Mouse (Mus musculus): Measurements from ENCODE around the gene Hivep3. TPM values are rescaled to one million over a fixed set of nuclear protein-coding genes. Genes with fewer than 3 reads are reported as not detected.

The Hivep3 gene
- polyA plus RNA-seq, 3 experiments from 2014 or later: 9.1 to 39.1 (median 33.5) TPM

DNA sequence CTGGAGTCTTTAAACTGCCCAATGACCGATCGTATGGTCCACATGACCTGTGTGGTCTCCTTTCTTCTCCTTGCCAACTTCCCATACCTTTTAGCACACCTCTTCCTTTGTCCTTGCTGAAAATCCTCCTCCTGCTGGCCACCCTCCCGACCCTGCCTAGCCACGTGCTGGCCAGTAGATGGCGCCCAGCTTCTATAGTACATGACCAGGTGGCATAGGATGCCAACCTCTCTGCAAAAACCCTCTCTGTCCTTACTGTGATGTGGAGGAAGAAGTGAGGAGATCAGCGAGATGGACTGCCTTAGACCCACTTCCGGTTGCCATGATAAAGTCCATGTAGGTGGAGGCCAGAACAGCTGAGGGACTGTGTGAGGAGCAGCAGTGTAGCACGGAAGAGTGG, 386.7 kb downstream of the Hivep3 start:
- ATAC-seq: peak; percentile 41

DNA sequence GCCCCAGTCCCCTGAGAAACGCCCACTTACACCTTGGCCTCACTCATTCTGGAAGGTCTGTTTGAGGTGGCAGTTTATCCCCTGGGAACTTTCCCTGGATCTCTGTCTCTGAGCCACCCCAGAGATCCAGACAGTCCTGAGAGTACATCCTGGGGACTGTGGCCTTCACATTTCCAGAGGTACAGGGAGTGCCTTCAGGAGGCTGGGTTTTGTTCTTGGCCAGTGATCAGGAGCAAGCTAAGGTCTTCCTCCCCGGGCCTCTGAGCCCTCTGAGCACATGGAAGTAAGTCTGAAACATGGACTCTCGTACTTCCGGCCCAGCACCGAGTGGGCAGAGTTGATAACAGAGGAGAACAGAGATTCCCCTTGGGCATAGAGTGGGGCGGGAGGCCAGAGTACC, 391.1 kb downstream of the Hivep3 start:
- no peak for ATAC-seq

DNA sequence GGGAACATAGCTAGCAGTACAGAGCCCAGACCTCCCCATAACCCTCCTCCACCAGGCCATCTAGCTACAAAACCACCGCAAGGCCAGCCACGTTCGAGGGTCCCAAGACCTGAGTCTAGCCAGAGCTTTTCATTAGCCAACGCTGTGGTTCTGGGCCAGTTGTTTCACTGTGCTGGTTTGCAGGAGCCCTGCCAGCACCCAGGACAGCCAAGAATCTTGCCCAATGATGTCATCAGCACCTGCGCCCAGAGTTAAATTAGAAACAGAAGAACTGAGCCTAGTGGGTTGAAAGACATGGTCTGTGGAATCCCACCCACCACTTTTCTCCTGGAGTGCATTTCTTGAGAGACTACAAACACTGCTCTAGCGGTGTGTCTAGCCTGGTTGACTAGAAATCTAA, 392.5 kb downstream of the Hivep3 start:
- ATAC-seq: no peak

DNA sequence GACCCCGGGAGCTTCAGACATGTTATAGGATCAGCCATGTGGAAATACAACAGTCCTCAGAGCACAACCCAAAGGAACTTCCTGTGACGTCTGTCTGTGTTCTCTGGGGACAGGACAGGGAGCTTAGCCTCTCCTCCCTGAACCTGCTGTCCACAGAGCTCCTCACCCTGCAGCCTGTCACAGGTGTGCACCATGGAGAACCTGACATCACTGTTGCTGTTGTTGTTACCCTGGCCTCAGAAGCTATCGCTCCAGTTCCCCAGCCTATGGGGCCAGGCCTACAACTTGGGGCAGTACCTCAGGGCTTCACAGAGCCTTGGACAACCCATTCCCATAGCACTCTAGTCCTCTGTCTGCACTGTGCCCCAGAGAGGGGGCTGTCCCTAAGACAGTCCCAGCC, 393.7 kb downstream of the Hivep3 start:
- ATAC-seq: no peak

DNA sequence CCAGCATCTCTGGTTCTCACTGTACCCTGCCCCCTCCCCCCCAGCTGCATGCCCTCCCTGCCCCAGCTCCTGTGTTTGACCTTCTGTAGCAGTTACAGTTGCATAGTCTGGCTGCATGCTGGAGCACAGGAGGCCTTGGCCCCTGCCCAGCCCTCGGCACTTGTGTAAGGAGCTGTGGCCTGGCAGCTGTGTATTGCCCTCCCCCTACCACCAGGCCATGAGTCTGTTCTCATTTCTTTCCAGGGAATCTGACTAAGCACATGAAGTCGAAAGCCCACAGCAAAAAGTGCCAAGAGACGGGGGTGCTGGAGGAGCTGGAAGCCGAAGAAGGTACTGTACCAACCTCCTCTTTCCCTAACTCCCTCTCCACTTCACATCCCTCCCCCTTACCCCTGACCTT, 394.4 kb downstream of the Hivep3 start:
- ATAC-seq: no peak

DNA sequence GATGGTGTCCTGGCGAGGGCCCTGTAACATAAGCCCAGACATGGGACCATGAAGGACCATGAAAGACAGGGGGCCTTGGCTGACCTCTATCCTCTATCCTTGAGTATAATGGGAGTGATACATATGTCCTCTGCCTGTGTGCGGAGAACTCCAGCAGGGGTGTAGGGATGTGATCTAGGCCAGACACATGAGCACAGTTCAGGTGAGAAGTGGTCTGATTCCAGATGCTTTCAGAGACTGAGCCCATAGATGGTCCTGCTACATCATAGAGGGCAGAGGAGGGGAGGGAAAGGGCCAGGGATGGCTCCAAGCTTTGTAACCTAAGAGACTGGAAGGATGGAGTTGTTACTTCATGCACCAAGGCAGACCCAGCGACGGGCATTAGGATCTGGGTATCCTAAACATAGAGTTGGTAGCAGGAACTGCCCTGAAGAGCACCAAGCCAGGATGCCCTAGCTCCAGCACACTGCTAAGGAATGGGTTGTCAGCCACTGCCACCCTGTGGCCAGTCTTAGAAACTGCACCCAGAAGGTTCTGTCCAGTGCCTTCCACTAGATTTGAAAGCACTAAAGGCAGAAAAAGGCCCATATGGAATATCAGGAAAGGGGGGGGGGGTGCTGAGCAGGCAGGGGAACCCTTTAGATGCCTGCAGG, 395.8 kb downstream of the Hivep3 start:
- peak; percentile 82 for ATAC-seq

DNA sequence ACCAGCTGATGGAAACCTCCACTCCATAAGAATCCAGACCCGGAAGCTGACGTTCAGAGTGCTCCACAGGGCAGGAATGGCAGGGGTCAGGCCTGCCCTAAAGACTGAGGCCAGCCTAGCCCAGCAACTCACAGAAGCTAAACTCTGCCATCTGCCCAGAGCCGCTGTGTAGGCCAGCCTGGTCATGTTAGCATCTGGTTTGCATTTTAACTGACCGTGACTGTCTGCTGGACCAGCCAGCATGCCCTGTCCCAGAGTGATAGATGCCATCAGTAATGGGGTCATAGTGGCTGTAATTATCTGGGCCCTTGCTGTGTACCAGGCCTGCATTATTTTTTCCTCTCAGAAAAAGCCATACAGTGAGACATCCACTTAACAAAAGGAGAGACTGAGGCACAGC, 397.3 kb downstream of the Hivep3 start:
- no peak for ATAC-seq

DNA sequence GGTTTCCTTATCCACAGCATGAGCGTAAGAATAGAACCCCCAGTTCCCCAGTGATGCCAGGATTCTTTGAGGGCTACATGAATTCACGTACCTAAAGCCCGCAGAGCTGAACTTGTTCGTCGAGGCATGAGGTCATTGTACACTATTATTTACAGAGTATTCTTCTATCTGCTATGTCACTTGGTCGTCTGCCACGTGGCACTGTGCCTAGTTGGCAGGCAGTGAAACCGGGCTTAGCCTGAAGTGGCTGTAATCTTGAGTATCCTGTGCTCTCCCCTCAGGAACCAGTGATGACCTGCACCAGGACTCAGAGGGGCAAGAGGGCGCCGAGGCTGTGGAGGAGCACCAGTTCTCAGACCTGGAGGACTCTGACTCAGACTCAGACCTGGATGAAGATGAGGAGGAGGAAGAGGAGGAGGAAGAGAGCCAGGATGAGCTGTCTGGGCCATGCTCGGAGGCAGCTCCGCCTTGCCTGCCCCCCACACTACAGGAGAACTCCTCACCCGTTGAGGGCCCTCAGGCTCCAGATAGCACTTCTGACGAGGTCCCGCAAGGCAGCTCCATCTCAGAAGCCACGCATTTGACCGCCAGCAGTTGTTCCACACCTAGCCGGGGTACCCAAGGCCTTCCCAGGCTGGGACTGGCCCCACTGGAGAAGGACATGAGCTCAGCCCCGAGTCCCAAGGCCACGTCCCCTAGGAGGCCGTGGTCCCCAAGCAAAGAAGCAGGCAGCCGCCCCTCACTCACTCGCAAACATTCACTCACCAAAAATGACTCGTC, 398.0 kb downstream of the Hivep3 start:
- no peak for ATAC-seq

DNA sequence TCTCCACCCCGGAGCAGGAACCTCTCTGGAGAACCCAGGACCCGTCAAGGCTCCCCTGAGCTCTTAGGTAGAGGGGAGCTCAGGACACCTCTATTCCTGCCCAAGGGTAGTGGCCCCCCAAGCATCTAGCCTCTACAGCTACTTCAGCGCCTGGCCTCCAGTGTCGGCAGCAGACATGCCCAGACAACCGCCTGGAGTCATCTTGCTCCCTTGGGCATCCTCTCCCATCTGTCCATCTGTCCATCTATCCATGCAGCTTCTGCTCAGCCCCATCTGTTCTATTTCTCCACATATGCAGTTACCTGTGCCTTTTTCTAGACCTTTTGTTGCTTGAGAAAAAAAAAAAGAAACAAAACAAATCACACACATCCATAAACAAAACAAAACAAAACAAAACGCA, 400.6 kb downstream of the Hivep3 start:
- ATAC-seq: no peak

DNA sequence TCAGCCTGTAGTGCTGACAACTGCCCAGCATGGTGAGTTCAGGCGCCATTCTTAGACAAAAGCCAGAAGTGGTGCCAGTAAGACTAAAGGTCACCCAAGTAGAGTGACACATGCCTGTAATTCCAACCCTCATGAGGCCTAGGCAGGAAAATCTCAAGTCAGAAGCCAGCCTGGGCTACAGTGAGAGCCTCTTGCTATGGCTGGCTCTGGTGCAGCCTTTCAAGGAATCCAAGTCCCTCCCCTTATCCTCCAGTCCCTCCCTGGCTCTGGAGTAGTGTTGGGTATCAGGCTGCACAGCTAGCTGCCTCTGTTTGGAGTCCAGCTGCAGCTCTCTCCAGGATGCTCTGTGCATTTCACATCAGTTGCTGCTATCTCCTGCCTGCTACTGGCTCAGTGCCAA, 408.2 kb downstream of the Hivep3 start:
- ATAC-seq: no peak

DNA sequence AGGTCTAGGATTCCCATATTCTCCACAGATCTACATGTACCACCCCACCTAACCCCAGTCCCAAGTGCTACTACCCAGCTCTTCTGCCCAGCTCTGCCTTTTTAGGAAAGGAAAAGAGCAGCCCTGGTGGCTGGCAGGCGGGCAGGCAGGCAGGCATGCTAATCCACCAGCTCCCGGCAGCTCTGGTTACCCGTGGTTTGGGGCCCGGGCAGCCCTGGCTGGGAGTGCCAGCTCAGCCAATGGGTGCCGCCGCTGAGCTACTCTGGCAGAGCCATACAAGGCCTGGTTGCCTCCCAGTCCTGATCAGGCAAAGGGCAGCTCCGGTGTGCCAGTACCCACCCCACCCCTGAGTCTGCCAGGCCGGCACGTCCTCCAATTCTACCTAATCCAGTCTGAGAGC, 409.3 kb downstream of the Hivep3 start:
- ATAC-seq: no peak

DNA sequence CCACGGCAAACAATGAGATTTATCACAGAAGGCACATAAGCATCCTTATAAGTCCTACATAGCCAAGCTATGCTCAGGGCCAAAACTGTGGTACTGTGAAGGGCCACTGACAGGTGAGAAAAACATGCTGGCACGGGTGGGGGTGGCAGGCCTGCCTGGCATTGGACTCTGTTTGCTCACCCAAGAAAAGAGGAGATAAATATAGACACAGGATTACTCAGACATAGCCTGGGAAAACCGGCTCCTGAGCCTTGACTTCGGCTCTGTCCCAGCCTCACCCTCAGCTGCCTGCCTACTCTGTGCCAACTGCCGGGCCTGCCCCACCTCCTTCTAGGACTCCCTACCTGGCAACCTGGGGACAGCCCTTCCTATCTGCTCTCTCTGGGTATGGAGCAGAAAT, 410.8 kb downstream of the Hivep3 start:
- no peak for ATAC-seq

DNA sequence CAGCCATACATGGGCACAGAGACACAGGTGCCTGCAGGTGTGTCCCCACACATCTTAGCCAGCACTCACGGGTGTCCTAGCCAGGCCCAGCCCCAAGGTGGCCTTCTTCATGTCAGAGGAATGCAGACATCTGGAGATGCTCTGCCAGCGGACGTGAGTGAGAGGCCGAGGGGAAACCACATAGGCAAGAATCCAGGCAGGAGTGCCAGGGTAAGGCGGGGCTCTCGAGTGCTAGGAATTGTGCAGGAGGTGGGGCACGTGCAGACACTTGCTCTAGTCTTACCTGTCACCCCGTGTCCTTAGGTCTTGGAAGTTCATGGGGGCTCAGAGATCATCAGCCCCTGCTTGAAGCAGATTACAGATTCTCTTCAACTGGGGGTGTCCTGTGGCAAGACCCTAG, 412.3 kb downstream of the Hivep3 start:
- no peak for ATAC-seq

DNA sequence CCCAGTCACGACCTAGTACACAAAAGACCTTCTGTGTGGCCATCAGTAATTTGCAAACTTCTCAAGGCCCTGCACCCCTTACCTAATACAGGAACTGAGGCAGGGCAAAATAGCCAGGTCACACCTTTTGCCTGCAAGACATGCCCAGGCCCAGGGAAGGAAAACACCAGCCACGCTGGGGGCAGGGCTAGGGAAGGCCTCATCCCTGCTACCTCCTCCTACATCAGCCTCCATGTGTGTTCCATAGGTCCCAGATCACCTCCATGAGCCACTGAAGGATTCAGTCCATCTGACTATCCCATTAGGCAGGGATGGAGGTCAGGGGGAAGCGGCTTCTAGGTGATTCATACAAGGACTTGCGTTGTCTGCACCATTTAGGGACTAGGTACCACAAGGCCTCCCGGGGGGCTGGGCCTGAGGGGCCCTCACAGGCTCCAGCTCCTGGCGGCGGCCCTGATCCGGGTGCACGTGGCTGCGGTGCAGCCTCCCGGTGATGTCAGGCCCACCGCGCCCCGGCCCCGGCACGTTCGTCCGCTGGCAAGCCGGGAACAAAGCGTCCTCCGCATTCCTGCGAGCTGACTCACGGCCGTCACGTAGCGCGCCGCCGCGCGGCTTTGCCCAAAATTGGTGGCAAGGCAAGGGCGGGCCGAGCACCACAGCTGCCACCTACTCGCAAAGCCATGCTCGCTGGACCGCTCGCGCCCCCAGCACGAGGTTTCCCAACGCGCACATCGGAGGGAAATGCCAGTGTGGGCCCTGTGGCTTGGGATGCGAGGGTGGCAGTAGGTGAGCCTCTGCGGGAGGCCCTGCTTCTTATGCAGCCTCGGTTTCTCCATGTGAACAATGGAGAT, 414.9 kb downstream of the Hivep3 start:
- ATAC-seq: peak; percentile 21

DNA sequence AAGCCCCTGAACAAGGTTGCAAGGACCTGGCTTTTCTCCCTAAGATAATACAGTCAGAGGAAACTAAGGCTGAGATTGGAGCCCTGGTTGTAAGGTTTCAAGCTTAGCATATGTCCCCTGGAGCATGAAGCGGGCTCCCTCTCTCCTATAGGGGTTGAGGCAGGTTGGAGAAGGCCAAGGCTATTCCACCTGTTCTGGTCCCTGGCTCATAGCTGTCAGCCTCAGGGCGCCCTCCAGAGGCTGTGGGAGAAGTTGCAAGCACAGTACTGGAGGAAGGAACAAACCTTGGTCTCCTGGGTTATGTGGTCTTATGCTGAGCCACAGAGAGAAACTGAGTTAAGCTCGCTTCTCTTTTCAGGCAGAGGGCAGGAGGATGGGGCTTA, 415.5 kb downstream of the Hivep3 start:
- no peak for ATAC-seq

DNA sequence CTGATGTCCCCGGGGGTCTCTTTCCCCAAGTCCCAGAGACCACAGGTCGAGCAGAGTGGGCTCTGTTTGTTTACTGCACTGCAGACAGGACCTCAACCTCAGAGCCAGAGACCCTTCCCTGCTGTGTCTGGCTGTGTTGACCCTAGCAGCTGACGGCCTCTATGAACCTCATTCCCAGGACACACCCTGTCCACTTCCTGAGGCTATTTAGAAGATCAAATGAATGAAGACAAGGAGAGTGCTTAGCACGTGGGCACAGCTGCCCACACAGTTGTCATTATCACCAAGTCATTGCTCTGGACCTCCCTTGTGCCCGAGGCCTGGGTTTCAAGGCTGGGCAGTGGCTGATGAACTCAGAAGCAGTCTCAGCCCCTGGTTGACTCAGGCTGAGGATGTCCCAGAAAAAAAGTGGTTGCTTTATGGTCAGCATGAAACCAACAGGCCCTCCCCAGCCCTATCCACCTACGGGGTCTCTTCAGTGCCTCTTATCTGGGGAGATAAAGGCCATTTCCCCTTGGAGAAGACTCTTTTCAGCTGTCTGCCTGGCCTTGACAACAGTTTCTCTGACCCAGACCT, 416.8 kb downstream of the Hivep3 start:
- no peak for ATAC-seq

DNA sequence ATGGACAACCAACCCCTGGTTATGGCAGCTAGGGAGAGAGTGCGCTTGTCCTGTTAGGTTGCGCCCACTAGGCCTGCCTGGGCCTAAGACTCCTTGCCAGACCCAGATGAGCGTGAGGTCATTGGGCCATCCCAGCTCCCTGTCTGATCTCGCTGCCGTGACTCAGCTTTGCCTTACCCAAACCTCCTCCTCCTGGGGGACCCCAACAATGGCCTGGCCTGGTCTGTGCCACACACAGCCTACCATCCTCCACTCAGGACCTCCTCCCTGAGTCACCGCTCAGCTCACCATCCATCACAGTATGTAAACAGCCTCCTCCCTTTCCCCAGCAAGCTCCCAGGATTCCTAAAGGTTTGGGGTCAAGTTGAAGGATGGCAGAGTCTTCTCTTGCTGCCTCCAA, 418.3 kb downstream of the Hivep3 start:
- no peak for ATAC-seq

DNA sequence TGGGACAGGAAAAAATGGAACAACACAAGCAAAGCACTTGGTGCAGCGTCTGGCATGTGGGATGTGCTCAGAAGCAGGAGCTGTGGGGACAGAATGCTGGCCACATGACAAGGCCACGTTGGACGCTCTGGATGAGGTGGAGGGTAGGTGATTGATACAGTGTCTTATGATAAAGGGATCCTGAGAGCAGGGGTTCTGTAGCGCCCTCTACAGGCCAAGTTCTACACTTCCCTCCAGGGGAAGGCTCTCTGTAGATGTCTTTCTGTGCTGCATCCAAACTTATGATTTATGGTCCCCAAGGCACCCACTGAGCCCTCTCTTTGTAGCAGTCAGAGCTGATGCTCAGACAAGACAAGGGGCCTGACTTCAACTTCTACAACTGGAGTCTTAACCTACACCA, 419.1 kb downstream of the Hivep3 start:
- ATAC-seq: no peak

DNA sequence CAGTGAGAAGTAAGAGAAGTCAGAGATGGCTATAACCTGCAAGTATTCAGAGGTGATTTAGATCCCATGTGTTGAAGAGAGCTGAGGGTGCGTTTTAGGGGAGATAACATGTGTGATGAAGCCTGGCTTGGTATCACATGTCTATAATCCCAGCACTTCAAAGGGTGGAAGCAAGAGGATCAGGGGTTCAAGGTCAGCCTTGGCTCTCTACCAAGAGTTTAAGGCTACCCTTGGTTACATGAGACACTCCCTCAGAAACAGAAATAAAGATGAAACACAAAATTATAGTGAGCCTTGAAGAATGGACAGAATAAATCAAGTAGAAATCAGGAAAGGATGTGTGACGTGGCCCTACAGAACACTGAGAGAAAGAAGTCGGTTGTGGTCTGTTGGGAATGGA, 420.2 kb downstream of the Hivep3 start:
- ATAC-seq: no peak

DNA sequence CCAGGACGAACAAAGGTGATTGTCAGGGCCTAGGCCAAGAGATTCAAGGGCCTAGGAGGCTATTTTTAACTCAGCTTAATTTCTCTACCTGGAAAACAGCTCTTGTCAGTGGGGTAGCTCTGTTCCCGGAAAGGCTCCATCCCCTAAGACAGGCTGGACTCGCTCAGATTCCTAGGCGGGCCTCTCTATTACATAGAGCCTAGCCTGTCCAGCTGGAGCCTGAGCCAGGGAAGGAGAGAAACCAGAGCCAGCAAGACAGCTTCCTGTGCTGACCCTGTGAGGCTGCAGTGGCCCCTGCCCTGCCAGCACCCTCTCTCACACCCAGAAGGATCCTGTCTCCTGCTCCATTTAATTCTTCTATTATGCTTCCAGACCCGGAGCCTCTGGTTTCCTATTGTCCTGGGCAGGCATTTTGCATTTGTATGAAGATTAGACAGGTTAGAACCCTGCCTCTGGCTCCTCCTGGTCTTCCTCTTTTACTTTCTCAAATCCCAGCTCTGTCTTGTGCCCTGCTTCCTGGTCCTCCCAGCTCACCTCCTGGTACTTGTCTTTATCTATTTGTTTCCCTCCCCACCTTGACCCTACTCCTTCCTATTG, 425.2 kb downstream of the Hivep3 start:
- ATAC-seq: no peak

DNA sequence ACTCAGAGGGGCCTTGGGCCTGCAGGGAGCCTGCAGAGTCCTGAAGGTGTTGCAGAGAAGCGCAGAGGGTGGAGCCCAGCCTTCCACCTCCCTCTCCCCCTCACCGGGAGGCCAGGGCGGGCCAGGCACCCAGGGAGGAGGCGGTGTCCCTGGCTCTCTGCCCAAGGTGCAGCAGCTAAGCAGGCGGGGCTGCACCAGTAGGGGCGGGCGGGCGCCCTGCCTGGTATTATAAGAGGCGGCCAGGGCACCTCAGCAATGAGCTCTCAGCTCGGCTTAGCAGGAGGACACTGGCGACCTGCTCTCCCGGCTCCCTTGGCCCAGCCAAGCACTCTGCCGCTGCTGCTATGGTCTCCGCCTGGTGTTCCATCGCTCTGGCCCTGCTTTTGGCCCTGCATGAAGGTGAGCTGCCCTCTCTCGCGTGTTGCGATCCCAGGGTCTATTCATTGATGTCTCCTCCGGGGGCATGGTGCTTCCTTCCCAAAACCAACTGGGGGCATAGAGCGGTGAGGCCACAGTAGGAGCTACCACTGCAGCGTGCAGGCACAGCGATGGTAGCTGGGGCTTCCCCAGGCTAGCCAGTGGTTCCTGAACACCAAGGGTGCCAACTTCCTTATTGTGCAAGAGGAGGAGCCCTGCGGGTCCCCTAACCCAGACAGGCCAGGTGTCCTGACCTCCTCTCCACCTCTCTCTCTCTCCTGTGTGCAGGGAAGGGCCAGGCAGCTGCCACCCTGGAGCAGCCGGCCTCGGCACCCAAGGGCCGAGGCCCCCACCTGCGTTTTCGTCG, 427.8 kb downstream of the Hivep3 start, which contains the start of gene Edn2:
TSS of gene Edn2 (plus strand) at position 41 of the 784 bp plus-strand sequence.
- peak; percentile 38 for ATAC-seq

DNA sequence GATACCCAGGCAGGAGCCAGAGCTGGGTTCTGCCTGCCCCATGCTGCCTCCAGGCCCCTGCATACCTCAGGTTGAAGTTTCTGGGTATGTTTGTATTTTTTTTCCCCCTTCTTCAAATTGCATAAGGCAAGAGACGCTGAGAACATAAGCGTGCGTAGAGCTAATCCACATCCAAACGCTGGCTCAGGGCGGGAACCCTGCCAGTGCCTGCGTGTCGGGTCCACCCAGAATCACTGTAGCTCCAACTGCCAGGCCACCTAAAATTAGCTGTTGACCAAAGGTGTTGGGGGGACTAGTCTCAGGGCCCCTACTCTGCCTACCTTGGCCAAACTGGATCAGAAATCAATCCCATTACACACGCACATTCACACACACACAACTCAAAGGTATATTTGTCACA, 429.0 kb downstream of the Hivep3 start:
- ATAC-seq: no peak

Data from inflammation-experienced regulatory T-cells, adult 6 months (primary cell).